Mouse (Mus musculus) limb, embryonic 12.5 days (tissue): ENCODE results near the gene Ears2. TPM values are rescaled to one million over a fixed set of nuclear protein-coding genes. Genes with fewer than 3 reads are reported as not detected.

ENCODE experiments used
- ATAC-seq: fragments of 200-750 bp; cut with Nextera tagmentation; 2 replicates; pipeline ENCODE4 v1.8.0; 2017; ENCODE audit warnings: low read depth, moderate TSS enrichment; ENCODE audit not compliant: insufficient number of reproducible peaks, insufficient read depth, low FRiP score, low TSS enrichment
- H3K27ac ChIP-seq: fragments of 300-500 bp; sonication (generic); 2 replicates; pipeline ENCODE4 v1.5.1; 2016; ENCODE audit warnings: mild to moderate bottlenecking, moderate library complexity
- H3K27me3 ChIP-seq: fragments of 300-500 bp; sonication (generic); 2 replicates; pipeline ENCODE4 v1.6.1; 2016; ENCODE audit warnings: mild to moderate bottlenecking, moderate library complexity
- H3K36me3 ChIP-seq: fragments of 300-500 bp; sonication (generic); 2 replicates; pipeline ENCODE4 v1.6.1; 2016; ENCODE audit warnings: mild to moderate bottlenecking, moderate library complexity
- H3K4me1 ChIP-seq: fragments of 300-500 bp; sonication (generic); replicated peaks from 2 replicates; pipeline ENCODE4 v1.6.1; 2016
- H3K4me2 ChIP-seq: fragments of 300-500 bp; sonication (generic); 2 replicates; pipeline ENCODE4 v1.6.1; 2016; ENCODE audit warnings: mild to moderate bottlenecking, moderate library complexity
- H3K4me3 ChIP-seq: fragments of 300-500 bp; sonication (generic); replicated peaks from 2 replicates; pipeline ENCODE4 v1.5.1; 2016; ENCODE audit warnings: mild to moderate bottlenecking
- H3K9ac ChIP-seq: fragments of 300-500 bp; sonication (generic); replicated peaks from 2 replicates; pipeline ENCODE4 v1.6.1; 2016; ENCODE audit warnings: mild to moderate bottlenecking, moderate library complexity
- H3K9me3 ChIP-seq: fragments of 300-500 bp; sonication (generic); 2 replicates; pipeline ENCODE4 v1.6.1; 2016; ENCODE audit warnings: mild to moderate bottlenecking, moderate library complexity
- WGBS: fragments of 180-500 bp; shearing (Covaris S2); methylation state at CpG from one replicate; pipeline ENCODE4 v1.1.7; 2016; 5-methylcytosine and 5-hydroxymethylcytosine counted together
- polyA plus RNA-seq: library from polyadenylated mRNA; unstranded; fragments of >200 nt; fragmentation: Nextera tagmentation; extraction: Ambion mirVana; gene quantifications from 2 replicates; pipeline ENCODE4 v1.2.1, GENCODE M21; 2016

Ears2 gene
- polyA plus RNA-seq, 1 experiment from 2014 or later: 16.1 TPM

DNA sequence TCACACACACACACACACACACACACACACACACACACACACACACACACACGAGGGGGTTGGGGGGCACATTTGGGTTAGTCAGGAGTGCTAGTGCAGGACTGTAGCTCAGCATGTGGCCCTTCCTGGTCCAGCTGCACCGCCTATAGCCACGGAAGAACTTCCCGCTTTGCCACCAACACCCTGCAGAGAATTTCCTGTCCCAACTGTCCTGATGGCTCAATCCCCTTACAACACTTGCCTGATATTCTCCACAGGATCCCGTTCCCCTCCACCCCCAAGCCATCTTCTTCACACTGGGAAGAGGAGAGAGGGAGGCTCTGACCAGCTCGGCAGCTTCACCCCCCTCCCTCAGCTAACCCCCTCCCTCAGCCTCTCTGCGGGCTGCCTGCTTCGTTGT, 66.7 kb downstream of the Ears2 start:
- H3K9me3 ChIP-seq: no peaks in the 10 kb centered on the region
- H3K27me3 ChIP-seq: no peaks in the 10 kb centered on the region
- no peak overlapping the region for H3K27ac ChIP-seq
- ATAC-seq: no peak
- no peak overlapping the region for H3K4me3 ChIP-seq
- no peak overlapping the region for H3K4me2 ChIP-seq
- no peak overlapping the region for H3K9ac ChIP-seq
- H3K4me1 ChIP-seq: no peaks in the 10 kb centered on the region
- WGBS: 72% methylated on average over 8 of the region's 8 CpGs
- peaks cover 94% of the 10 kb centered on the region for H3K36me3 ChIP-seq

DNA sequence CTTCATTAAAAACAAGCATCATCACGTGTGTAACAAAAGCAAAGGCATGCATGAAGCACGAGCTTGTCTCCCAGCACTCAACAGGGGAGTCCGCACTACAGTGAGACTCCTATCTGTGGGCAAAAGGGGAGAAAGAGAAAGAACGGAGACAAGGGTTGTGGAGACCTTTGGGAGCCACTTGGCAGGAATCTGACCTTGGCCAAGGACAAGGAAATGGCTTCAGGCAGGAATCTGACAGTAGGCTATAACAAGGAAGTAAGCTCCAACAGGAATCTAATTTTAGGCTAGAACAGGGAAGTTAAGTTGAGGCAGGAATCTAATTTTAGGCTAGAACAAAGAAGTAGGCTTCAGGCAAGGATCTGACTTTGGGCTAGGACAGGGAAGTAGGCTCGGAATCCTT, 71.1 kb downstream of the Ears2 start:
- H3K9ac ChIP-seq: no peak overlapping the region
- H3K4me1 ChIP-seq: no peaks in the 10 kb centered on the region
- no peaks in the 10 kb centered on the region for H3K9me3 ChIP-seq
- H3K4me3 ChIP-seq: no peak overlapping the region
- 91% methylated on average over 5 of the region's 5 CpGs for WGBS
- H3K36me3 ChIP-seq: peaks cover 96% of the 10 kb centered on the region
- no peaks in the 10 kb centered on the region for H3K27me3 ChIP-seq
- no peak overlapping the region for H3K4me2 ChIP-seq
- ATAC-seq: no peak
- no peak overlapping the region for H3K27ac ChIP-seq

Other genes starting within 250 kb of the Ears2 start
- gene Scnn1b, start 202.2 kb downstream of the Ears2 start, polyA plus RNA-seq: not detected in 2 replicates
- gene Cog7, start 85.6 kb downstream of the Ears2 start, polyA plus RNA-seq: 25.2 and 25.6 TPM in 2 replicates
- 160 and 166 TPM in 2 replicates for gene Gga2, start 46.0 kb downstream of the Ears2 start, polyA plus RNA-seq
- gene Ubfd1, start 88 bp downstream of the Ears2 start, polyA plus RNA-seq: 94.6 and 100.0 TPM in 2 replicates
- gene Ndufab1, start 34.6 kb upstream of the Ears2 start, polyA plus RNA-seq: 666 and 716 TPM in 2 replicates
- gene Palb2, start 65.7 kb upstream of the Ears2 start, polyA plus RNA-seq: 21.8 and 22.7 TPM in 2 replicates
- 108 and 114 TPM in 2 replicates for gene Dctn5, start 65.8 kb upstream of the Ears2 start, polyA plus RNA-seq
- 160 and 161 TPM in 2 replicates for gene Plk1, start 92.2 kb upstream of the Ears2 start, polyA plus RNA-seq
- 0.14 TPM in 1 of 2 replicates, not detected in the other for gene Ern2, start 118.9 kb upstream of the Ears2 start, polyA plus RNA-seq
- not detected in 2 replicates for gene Chp2, start 152.2 kb upstream of the Ears2 start, polyA plus RNA-seq
- 4.7 and 6.7 TPM in 2 replicates for gene Prkcb, start 221.5 kb upstream of the Ears2 start, polyA plus RNA-seq